Mouse (Mus musculus) adipocyte (in vitro differentiated cells): ENCODE measurements around the gene Gm3233.
"Not testable (repeated sequence)": the region's sequence is repeated elsewhere in the genome, so short reads cannot be mapped to it uniquely, and the experiment has no call there.

Experiments
- DNase-seq: peaks from one replicate; pipeline ENCODE4 v3.0.0-alpha.2; 2016; ENCODE audit warnings: low spot score

The Gm3233 gene

DNA sequence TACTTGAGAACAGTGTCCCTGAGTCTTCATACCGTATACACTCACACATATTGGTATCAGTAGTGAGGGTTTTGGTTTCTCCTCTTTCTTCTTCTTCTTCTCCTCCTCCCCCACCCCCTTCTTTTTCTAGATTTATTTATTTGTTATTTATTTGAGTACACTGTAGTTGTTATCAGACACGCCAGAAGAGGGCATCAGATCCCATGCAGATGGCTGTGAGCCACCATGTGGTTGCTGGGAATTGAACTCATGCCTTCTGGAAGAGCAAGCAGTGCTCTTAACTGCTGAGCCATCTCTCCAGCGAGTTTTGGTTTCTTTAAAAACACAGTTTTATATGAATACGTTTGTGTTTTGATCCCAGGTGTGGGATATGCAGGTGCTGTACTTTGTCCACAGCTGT is 31.2 kb downstream of the Gm3233 start:
- DNase-seq, result peak; percentile 14

DNA sequence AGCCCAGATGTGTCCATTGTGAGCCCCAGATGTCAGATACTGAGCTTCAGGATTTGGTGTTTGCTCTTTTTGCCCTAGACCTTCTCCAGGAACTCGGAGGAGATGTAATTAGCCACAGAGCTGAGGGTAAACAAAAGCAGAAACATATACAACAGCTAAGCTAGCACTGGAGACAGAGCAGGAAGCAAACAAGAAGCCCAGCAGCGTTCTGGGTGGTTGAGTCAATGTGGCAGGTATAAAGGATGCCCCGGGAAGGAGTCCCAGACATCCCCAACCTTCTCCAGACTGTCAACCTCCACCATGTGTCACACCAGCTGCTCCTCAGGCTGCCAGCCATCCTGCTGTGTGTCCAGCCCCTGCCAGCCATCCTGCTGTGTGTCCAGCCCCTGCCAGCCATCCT is 33.3 kb downstream of the Gm3233 start, which contains the start of gene Gm10100:
TSS of gene Gm10100 (plus strand) at position 301 of the 400 bp plus-strand sequence.
- no peak for DNase-seq

DNA sequence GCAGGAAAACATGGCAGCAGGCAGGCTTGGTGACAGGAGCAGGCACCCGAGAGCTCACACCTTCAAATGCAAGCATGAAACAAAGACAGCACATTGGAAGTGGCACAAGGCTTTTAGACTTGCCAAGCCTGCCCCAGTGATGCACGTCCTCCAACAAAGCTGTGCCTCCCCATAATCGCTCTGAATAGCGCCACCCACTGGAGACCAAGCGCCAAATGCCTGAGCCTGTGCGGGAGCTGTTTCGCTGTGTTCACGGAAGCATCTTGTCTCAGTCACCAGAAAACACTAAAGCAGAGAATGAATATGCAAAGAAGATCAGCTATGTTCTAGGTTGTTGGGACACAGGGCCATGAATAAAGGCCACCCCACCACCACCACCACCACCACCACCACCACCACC is 34.6 kb downstream of the Gm3233 start:
- DNase-seq, result no peak

DNA sequence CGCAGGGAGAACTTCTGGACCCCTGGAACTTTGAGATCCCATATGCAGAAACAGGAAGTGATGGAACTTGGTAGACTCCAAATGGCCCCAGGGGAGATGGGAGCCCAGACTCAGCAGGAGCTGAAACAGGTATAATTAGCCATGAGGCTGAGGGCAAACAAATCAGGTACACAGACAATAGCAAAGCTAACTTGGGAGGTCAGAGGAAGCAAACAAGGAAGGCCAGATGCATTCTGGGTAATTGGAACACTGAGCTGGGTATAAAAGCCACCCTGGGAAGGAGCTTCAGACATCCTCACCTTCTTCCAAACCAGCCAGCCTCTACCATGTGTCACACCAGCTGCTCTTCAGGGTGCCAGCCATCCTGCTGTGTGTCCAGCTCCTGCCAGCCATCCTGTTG is 39.2 kb downstream of the Gm3233 start, which contains the start of gene Krtap12-1:
TSS of gene Krtap12-1 (plus strand) at position 301 of the 400 bp plus-strand sequence.
- DNase-seq, result not testable (repeated sequence)

DNA sequence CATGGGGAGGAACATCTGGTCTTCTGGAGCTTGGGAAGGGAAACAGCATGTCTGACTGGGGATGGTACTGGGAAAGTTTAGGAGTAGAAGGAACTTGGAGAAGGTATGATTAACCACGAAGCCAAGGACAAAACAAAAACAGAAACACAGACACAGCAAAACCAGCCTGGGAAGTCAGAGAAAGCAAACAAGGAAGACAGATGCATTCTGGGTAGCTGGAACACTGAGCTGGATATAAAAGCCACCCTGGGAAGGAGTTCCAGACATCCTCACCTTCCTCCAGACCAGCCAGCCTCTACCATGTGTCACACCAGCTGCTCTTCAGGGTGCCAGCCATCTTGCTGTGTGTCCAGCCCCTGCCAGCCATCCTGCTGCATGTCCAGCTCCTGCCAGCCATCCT is 44.0 kb downstream of the Gm3233 start, which contains the start of gene Gm10142:
TSS of gene Gm10142 (plus strand) at position 301 of the 400 bp plus-strand sequence.
- DNase-seq, result no peak

DNA sequence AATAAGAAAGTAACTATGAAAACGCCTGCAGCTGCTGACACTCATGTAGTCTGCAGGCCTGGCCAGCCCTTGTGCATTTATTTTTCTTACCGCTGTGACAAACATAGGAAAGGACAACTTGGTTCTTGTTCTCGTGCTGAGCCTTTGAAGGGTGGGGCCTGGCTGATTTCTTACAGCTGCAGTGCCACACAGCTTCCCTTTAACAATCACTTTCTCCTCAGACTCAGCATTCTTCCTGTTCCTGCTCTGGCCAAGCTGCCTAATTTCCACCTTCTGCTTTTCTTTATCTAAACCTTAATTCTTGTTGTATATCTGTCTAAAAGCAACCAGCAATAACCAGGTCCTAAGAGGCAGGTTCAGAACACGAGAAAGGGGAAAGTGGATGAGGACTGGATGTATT is 45.7 kb downstream of the Gm3233 start:
- DNase-seq, result no peak

DNA sequence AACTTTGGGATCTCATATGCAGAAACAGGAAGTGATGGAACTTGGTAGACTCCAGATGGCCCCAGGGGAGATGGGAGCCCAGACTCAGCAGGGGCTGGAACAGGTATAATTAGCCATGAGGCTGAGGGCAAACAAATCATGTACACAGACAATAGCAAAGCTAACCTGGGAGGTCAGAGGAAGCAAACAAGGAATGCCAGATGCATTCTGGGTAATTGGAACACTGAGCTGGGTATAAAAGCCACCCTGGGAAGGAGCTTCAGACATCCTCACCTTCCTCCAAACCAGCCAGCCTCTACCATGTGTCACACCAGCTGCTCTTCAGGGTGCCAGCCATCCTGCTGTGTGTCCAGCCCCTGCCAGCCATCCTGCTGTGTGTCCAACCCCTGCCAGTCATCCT is 48.3 kb downstream of the Gm3233 start, which contains the start of gene Gm10024:
TSS of gene Gm10024 (plus strand) at position 301 of the 400 bp plus-strand sequence.
- DNase-seq, result not testable (repeated sequence)

DNA sequence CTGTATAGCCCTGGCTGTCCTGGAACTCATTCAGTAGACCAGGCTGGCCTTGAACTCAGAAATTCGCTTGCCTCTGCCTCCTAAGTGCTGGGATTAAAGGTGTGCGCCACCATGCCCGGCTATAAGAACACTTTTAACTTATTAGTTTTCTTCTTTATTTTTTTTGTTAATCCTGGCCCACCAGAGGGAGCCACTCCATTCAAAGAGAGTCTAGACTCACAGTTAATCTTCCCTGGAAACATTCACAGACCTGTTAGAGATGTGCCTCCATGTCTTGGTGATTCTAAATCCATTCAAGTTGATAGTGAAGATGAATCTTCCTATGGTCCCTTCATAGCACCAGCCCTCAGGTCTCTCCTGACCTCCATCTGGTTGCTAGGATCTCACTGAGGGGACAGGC is 49.7 kb downstream of the Gm3233 start:
- DNase-seq, result no peak
